Mouse (Mus musculus): Measurements from ENCODE around the gene Ak4. TPM values are rescaled to one million over a fixed set of nuclear protein-coding genes. Genes with fewer than 3 reads are reported as not detected.

The Ak4 gene
- polyA plus RNA-seq, 1 experiment from 2014 or later, result 28.1 TPM

DNA sequence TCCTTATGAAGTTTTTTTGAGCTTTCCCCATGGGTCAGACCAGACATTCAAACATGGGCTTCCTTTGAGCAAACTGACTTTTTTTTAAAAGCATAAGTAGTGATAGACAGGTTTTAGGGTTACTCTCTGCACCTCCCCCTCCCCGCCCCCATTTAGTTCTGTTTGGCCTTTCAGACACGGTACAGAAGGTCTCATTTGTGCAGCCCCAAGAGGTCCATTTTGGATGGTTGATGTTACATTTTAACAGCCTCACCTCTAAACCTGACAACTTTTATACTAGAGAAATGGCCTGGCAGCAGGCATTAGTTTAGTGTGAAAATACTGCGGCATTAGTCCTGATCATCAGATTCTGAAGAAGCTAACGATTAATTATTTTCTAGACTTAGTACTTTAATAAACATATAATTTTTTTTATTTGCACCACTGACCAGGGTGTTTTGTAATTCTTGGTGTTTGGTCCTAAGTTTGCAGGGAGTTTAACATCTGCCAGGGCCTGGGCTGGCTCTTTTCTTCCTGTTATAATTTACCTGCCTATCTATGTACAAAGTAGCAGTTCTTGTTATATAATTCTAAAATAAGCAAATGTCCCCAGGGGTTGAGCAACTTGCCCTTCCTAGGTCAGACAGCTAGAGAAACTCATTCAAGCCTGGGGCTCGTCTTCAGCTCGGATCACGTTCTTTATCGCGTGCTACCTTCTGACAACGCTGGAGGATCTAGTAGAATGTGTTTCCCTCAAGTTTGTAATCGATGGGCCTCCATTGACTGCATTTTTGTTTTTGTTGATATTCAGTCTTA, 9.0 kb downstream of the Ak4 start:
- no peaks in the 10 kb centered on the region for H3K9me3 ChIP-seq (replicated peaks; ENCODE audit: control insufficient read depth, low read length)
- no peaks in the 10 kb centered on the region for H3K36me3 ChIP-seq (ENCODE audit: control insufficient read depth, insufficient read depth, low read length)
- no peaks in the 10 kb centered on the region for H3K27me3 ChIP-seq (ENCODE audit: control insufficient read depth, insufficient read depth, low read length)
- H3K27ac ChIP-seq (ENCODE audit: low read length), result no peak overlapping the region
- no peak overlapping the region for H3K9ac ChIP-seq (ENCODE audit: low read length)
- no peak overlapping the region for H3K4me2 ChIP-seq (ENCODE audit: low read depth, low read length)
- WGBS, result 80% methylated on average over 11 of the region's 11 CpGs
- no peak overlapping the region for H3K4me3 ChIP-seq (replicated peaks; ENCODE audit: low read length)
- no peaks in the 10 kb centered on the region for H3K4me1 ChIP-seq (ENCODE audit: control insufficient read depth, insufficient read depth, low read length)
- ATAC-seq (ENCODE audit: insufficient read depth, low FRiP score), result no peak

DNA sequence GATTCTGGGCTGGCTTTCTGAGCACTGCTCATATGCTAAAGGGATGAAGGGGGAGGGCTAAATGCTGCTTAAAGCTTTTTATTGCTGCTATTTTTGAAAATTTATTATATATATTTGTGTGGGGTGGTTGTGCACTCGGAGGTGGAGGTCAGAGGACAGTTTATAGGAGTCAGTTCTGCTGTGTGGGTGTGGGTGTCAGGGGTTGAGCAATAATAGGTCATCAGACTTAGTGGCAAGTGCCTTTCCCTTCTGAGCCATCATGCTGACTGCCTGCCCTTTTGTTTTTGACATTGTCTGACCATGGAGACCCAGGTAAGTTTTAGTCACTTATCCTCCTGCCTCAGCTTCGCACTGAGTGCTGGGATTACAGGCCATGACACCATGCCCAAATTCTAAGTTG, 10.0 kb downstream of the Ak4 start:
- no peak overlapping the region for H3K9ac ChIP-seq (ENCODE audit: low read length)
- WGBS, result 68% methylated on average over 2 of the region's 2 CpGs
- no peaks in the 10 kb centered on the region for H3K27me3 ChIP-seq (ENCODE audit: control insufficient read depth, insufficient read depth, low read length)
- H3K27ac ChIP-seq (ENCODE audit: low read length), result no peak overlapping the region
- H3K36me3 ChIP-seq (ENCODE audit: control insufficient read depth, insufficient read depth, low read length), result no peaks in the 10 kb centered on the region
- H3K9me3 ChIP-seq (replicated peaks; ENCODE audit: control insufficient read depth, low read length), result no peaks in the 10 kb centered on the region
- no peak overlapping the region for H3K4me3 ChIP-seq (replicated peaks; ENCODE audit: low read length)
- ATAC-seq (ENCODE audit: insufficient read depth, low FRiP score), result no peak
- H3K4me1 ChIP-seq (ENCODE audit: control insufficient read depth, insufficient read depth, low read length), result no peaks in the 10 kb centered on the region
- no peak overlapping the region for H3K4me2 ChIP-seq (ENCODE audit: low read depth, low read length)

DNA sequence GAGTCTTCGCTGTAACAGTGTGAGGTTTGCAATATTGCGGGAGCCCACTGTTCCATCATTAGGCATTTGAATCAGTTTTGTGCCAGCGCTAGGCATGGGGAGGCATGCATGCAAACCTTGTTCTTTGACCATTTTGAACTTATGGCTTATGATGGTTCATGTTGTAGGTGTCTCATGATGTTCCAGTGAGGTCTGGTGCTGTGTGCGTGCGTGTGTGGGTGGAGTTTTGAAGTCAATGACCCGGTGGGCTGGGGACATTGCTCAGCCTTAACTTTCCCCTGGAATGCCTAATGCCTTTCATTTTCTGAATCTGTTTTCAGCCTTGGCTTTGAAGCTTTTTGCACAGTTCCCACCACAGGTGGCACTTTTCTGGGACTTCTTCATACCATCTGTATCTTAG, 10.9 kb downstream of the Ak4 start:
- Histone ChIP-seq H3K27me3 (ENCODE audit: control insufficient read depth, insufficient read depth, low read length) (no peaks in the 10 kb centered on the region), H3K27ac (ENCODE audit: low read length) (no peak overlapping the region), H3K4me2 (ENCODE audit: low read depth, low read length) (no peak overlapping the region), H3K36me3 (ENCODE audit: control insufficient read depth, insufficient read depth, low read length) (no peaks in the 10 kb centered on the region), H3K4me1 (ENCODE audit: control insufficient read depth, insufficient read depth, low read length) (no peaks in the 10 kb centered on the region), H3K9ac (ENCODE audit: low read length) (no peak overlapping the region), H3K9me3 (replicated peaks; ENCODE audit: control insufficient read depth, low read length) (no peaks in the 10 kb centered on the region), H3K4me3 (replicated peaks; ENCODE audit: low read length) (no peak overlapping the region)
- WGBS, result 91% methylated on average over 6 of the region's 6 CpGs
- ATAC-seq (ENCODE audit: insufficient read depth, low FRiP score), result no peak

DNA sequence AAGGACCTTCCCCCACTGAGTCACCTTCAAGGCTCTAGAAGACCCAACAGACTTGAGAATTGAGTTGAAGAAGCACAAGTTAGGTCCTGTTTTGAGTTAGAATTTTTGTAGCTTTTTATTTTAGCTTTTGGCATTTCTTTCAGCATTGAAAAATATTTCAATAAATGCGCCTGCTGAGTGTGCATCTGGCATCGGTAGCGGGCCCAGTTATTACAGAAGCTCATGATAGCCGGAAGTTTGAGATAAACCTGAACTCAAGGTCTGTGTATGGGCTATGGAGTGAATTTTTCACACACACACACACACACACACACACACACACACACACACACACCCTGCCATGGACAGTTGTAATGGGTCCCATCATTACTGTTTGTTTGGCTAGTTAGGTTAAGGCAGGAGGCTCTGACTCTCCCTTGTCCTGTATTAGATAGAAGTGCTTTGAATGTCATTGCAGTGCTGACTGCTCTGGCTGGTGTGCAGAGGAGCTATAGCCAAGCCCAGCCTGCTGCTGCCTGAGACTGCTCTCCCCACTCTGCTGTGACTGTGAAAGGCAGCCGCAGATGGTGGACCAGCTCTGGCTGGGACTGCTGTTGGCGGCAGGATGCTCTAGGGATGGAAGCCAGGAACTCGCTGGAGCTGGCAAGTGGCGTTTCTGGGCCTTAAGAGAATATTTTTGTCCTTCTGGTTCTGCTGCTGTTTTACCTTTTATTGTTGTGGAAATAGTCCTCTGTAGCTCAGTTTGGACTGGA, 17.9 kb downstream of the Ak4 start:
- no peaks in the 10 kb centered on the region for H3K27me3 ChIP-seq (ENCODE audit: control insufficient read depth, insufficient read depth, low read length)
- no peaks in the 10 kb centered on the region for H3K36me3 ChIP-seq (ENCODE audit: control insufficient read depth, insufficient read depth, low read length)
- no peak for ATAC-seq (ENCODE audit: insufficient read depth, low FRiP score)
- 74% methylated on average over 8 of the region's 8 CpGs for WGBS
- no peak overlapping the region for H3K4me2 ChIP-seq (ENCODE audit: low read depth, low read length)
- H3K4me1 ChIP-seq (ENCODE audit: control insufficient read depth, insufficient read depth, low read length), result peaks cover 16% of the 10 kb centered on the region
- no peak overlapping the region for H3K4me3 ChIP-seq (replicated peaks; ENCODE audit: low read length)
- no peak overlapping the region for H3K9ac ChIP-seq (ENCODE audit: low read length)
- no peak overlapping the region for H3K27ac ChIP-seq (ENCODE audit: low read length)
- H3K9me3 ChIP-seq (replicated peaks; ENCODE audit: control insufficient read depth, low read length), result no peaks in the 10 kb centered on the region

DNA sequence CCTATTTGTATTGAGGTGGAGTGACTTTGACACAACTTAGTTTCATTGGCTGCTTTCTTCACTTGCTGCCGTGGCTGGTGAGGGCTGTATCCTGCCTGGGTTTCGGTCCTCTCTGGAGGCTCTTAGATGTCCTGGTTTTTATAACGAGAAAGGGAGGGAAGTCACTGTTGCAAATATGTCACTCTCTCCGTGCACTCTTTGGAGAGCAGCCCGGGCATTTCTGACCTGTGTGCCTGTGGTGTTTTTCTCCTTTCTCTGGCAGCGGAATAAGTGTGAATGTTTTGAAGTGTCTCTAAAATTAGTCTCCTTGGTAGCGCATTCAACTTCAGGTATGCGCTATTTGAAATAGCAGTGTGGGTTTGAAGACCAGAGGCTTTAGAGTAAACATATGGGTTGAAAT, 19.2 kb downstream of the Ak4 start:
- no peak overlapping the region for H3K4me2 ChIP-seq (ENCODE audit: low read depth, low read length)
- 42% methylated on average over 8 of the region's 8 CpGs for WGBS
- H3K4me3 ChIP-seq (replicated peaks; ENCODE audit: low read length), result no peak overlapping the region
- H3K36me3 ChIP-seq (ENCODE audit: control insufficient read depth, insufficient read depth, low read length), result no peaks in the 10 kb centered on the region
- H3K27ac ChIP-seq (ENCODE audit: low read length), result no peak overlapping the region
- ATAC-seq (ENCODE audit: insufficient read depth, low FRiP score), result no peak
- H3K9ac ChIP-seq (ENCODE audit: low read length), result no peak overlapping the region
- H3K4me1 ChIP-seq (ENCODE audit: control insufficient read depth, insufficient read depth, low read length), result peaks cover 16% of the 10 kb centered on the region
- H3K27me3 ChIP-seq (ENCODE audit: control insufficient read depth, insufficient read depth, low read length), result no peaks in the 10 kb centered on the region
- no peaks in the 10 kb centered on the region for H3K9me3 ChIP-seq (replicated peaks; ENCODE audit: control insufficient read depth, low read length)

DNA sequence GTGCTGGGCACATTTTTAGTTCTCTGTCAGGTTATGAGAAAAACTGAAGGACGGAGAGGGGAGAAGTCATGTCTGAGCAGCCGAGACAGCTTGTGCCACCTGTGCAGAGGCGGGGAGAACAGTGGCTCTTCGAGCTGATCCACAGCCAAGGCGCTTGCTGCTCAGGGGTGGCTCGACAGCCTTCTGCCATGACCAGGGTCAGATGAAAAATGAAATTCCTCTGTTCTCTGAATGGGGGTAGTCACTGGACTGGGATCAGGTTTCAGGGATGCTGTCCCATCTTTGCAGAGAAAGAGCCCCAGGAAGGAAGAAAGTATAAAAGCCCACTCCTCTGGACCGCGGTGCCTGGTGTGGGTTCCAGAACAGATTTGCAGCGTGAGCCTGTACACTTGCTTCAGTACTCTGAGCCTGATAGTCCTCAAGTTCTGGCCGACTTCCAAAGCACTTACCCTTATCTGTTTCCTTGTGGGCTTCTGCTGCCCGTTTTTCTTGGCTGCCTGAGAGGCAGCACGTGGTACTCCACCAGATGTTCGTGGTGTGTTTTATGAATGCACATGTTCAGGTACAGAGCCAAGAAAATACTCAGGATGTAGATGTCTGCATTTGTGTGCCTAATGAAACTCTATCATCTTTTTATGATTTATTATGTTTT, 20.8 kb downstream of the Ak4 start:
- 12% methylated on average over 13 of the region's 13 CpGs for WGBS
- ATAC-seq (ENCODE audit: insufficient read depth, low FRiP score), result peak; percentile 88
- no peak overlapping the region for H3K4me3 ChIP-seq (replicated peaks; ENCODE audit: low read length)
- no peaks in the 10 kb centered on the region for H3K36me3 ChIP-seq (ENCODE audit: control insufficient read depth, insufficient read depth, low read length)
- 0 out of 2 replicates have a peak overlapping the region, but pooled peaks have one; percentile 6 for H3K4me2 ChIP-seq (ENCODE audit: low read depth, low read length)
- peaks cover 16% of the 10 kb centered on the region for H3K4me1 ChIP-seq (ENCODE audit: control insufficient read depth, insufficient read depth, low read length)
- peak overlapping the region; percentile 17; the same call in 1 of the 2 replicates for H3K9ac ChIP-seq (ENCODE audit: low read length)
- no peaks in the 10 kb centered on the region for H3K9me3 ChIP-seq (replicated peaks; ENCODE audit: control insufficient read depth, low read length)
- H3K27me3 ChIP-seq (ENCODE audit: control insufficient read depth, insufficient read depth, low read length), result no peaks in the 10 kb centered on the region
- peak overlapping the region; percentile 67 for H3K27ac ChIP-seq (ENCODE audit: low read length)

DNA sequence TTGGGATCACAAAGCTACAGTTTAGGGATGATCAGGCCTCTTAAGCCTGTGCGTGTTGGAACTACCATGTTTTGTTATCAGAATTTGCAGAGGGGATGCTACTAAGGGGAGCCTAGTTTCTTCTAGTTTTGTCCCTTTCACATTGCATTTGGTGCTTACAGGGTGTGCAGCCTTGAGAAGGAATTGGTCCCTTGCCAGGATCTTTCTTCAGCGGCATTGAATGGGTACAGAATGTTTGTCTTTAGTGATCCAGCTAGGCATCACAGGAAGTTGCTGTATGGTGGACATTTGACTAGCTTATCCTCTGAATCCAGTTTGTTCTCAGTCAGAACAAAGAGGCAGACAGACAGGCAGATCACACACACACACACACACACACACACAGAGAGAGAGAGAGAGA, 23.7 kb downstream of the Ak4 start:
- no peak overlapping the region for H3K4me2 ChIP-seq (ENCODE audit: low read depth, low read length)
- H3K9me3 ChIP-seq (replicated peaks; ENCODE audit: control insufficient read depth, low read length), result no peaks in the 10 kb centered on the region
- no peaks in the 10 kb centered on the region for H3K36me3 ChIP-seq (ENCODE audit: control insufficient read depth, insufficient read depth, low read length)
- no peaks in the 10 kb centered on the region for H3K27me3 ChIP-seq (ENCODE audit: control insufficient read depth, insufficient read depth, low read length)
- peaks cover 16% of the 10 kb centered on the region for H3K4me1 ChIP-seq (ENCODE audit: control insufficient read depth, insufficient read depth, low read length)
- H3K9ac ChIP-seq (ENCODE audit: low read length), result no peak overlapping the region
- WGBS, result 58% methylated on average over 2 of the region's 2 CpGs
- H3K27ac ChIP-seq (ENCODE audit: low read length), result no peak overlapping the region
- no peak overlapping the region for H3K4me3 ChIP-seq (replicated peaks; ENCODE audit: low read length)
- no peak for ATAC-seq (ENCODE audit: insufficient read depth, low FRiP score)

DNA sequence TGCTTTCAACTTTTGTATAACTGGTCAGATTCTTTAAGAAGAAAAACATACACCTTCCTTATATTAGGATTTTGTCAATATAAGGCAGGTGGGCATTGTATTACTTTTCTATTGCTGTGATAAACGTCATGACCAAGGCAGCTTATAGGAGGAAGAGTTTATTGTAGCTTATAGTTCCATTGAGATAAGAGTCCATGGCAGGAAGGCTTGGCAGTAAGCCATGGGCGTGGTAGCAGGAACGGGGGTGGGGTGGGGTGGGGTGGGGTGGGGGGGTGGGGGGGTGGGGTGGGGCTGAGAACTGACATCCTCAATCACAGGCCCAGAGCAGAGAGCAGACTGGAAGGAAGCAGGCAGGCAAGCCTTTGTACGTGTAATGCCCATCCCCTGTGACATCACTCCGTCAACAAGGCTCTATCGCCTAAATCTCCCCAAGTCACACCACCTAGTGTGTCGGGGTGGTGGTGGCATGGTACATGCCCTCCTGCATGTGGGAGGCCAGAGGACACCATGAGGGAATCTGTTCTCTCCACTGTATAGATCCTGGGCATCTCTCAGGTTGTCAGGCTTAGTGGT, 24.4 kb downstream of the Ak4 start:
- Histone ChIP-seq H3K9me3 (replicated peaks; ENCODE audit: control insufficient read depth, low read length) (no peaks in the 10 kb centered on the region), H3K4me1 (ENCODE audit: control insufficient read depth, insufficient read depth, low read length) (peaks cover 14% of the 10 kb centered on the region), H3K27me3 (ENCODE audit: control insufficient read depth, insufficient read depth, low read length) (no peaks in the 10 kb centered on the region), H3K4me3 (replicated peaks; ENCODE audit: low read length) (no peak overlapping the region), H3K36me3 (ENCODE audit: control insufficient read depth, insufficient read depth, low read length) (no peaks in the 10 kb centered on the region), H3K4me2 (ENCODE audit: low read depth, low read length) (no peak overlapping the region), H3K9ac (ENCODE audit: low read length) (no peak overlapping the region), H3K27ac (ENCODE audit: low read length) (no peak overlapping the region)
- 60% methylated on average over 7 of the region's 7 CpGs for WGBS
- ATAC-seq (ENCODE audit: insufficient read depth, low FRiP score), result peak; percentile 63; the same call in 1 of the 2 replicates

DNA sequence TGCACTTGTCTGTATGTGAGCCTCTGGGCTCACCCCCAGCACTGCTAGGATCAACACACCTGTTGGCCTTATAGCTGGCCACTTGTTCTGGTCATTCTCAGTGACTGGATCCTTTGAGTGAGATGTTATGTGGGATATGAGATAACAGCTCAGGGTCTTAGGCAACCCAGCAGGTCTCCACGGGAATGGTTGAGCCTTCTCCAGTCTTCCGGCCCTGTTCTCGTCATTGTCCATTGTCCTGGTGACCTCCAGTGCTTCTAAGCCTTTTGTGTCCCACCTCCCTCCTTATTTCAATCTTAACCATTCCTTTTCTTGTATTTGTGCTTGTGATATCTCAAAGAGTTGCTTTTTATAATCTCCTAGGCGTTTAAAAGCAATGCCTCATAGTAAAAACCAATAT, 26.6 kb downstream of the Ak4 start:
- Histone ChIP-seq H3K4me3 (replicated peaks; ENCODE audit: low read length) (no peak overlapping the region), H3K27ac (ENCODE audit: low read length) (no peak overlapping the region), H3K27me3 (ENCODE audit: control insufficient read depth, insufficient read depth, low read length) (no peaks in the 10 kb centered on the region), H3K9ac (ENCODE audit: low read length) (no peak overlapping the region), H3K4me1 (ENCODE audit: control insufficient read depth, insufficient read depth, low read length) (no peaks in the 10 kb centered on the region), H3K9me3 (replicated peaks; ENCODE audit: control insufficient read depth, low read length) (no peaks in the 10 kb centered on the region), H3K36me3 (ENCODE audit: control insufficient read depth, insufficient read depth, low read length) (no peaks in the 10 kb centered on the region), H3K4me2 (ENCODE audit: low read depth, low read length) (no peak overlapping the region)
- 88% methylated on average over 4 of the region's 4 CpGs for WGBS
- ATAC-seq (ENCODE audit: insufficient read depth, low FRiP score), result no peak
